Mouse (Mus musculus): ENCODE measurements around the gene Zswim1. TPM values are rescaled to one million over a fixed set of nuclear protein-coding genes. Genes with fewer than 3 reads are reported as not detected.
"Not testable (repeated sequence)": the region's sequence is repeated elsewhere in the genome, so short reads cannot be mapped to it uniquely, and the experiment has no call there.

Gene Zswim1
- polyA plus RNA-seq, 1 experiment from 2014 or later: 17.6 TPM

- no peaks in the 10 kb centered on the region for H3K27me3 ChIP-seq (ENCODE audit: control insufficient read depth, insufficient read depth, low read length)
- no peak overlapping the region for H3K4me3 ChIP-seq (ENCODE audit: low read depth, low read length)
- peaks cover 53% of the 10 kb centered on the region for H3K36me3 ChIP-seq (ENCODE audit: control insufficient read depth, insufficient read depth, low read length)
- no peak overlapping the region for H3K9ac ChIP-seq (replicated peaks; ENCODE audit: low read depth, low read length)
- 83% methylated on average over 4 of the region's 4 CpGs for whole genome bisulfite sequencing
- H3K27ac ChIP-seq (ENCODE audit: low read length): no peak overlapping the region
- ATAC-seq (ENCODE audit: insufficient number of reproducible peaks, insufficient read depth, low FRiP score, low read depth): no peak
- H3K4me1 ChIP-seq (ENCODE audit: control insufficient read depth, insufficient read depth, low read length): no peaks in the 10 kb centered on the region
- no peaks in the 10 kb centered on the region for H3K9me3 ChIP-seq (ENCODE audit: control insufficient read depth, low read depth, low read length)
- H3K4me2 ChIP-seq (replicated peaks; ENCODE audit: low read depth, low read length): no peak overlapping the region
These were observed 26.6 kb upstream of the Zswim1 start for GRCm38 (mm10) chr2:164795868-164796267.

GRCm38 (mm10) chr2:164798554-164798953, 23.9 kb upstream of the Zswim1 start:
- H3K4me3 ChIP-seq (ENCODE audit: low read depth, low read length); H3K9me3 ChIP-seq (ENCODE audit: control insufficient read depth, low read depth, low read length); H3K9ac ChIP-seq (replicated peaks; ENCODE audit: low read depth, low read length); H3K27ac ChIP-seq (ENCODE audit: low read length); H3K4me2 ChIP-seq (replicated peaks; ENCODE audit: low read depth, low read length); H3K4me1 ChIP-seq (ENCODE audit: control insufficient read depth, insufficient read depth, low read length); H3K27me3 ChIP-seq (ENCODE audit: control insufficient read depth, insufficient read depth, low read length); ATAC-seq (ENCODE audit: insufficient number of reproducible peaks, insufficient read depth, low FRiP score, low read depth): not testable (repeated sequence)
- H3K36me3 ChIP-seq (ENCODE audit: control insufficient read depth, insufficient read depth, low read length): peaks cover 30% of the 10 kb centered on the region
- 78% methylated on average over 6 of the region's 6 CpGs for WGBS

GRCm38 (mm10) chr2:164800252-164801004, 22.1 kb upstream of the Zswim1 start:
- no peak overlapping the region for H3K4me3 ChIP-seq (ENCODE audit: low read depth, low read length)
- peaks cover 20% of the 10 kb centered on the region for H3K36me3 ChIP-seq (ENCODE audit: control insufficient read depth, insufficient read depth, low read length)
- no peak overlapping the region for H3K27ac ChIP-seq (ENCODE audit: low read length)
- peaks cover 5% of the 10 kb centered on the region; the same call in 1 of the 2 replicates for H3K4me1 ChIP-seq (ENCODE audit: control insufficient read depth, insufficient read depth, low read length)
- H3K4me2 ChIP-seq (replicated peaks; ENCODE audit: low read depth, low read length): no peak overlapping the region
- 89% methylated on average over 13 of the region's 13 CpGs for WGBS
- H3K27me3 ChIP-seq (ENCODE audit: control insufficient read depth, insufficient read depth, low read length): no peaks in the 10 kb centered on the region
- no peak overlapping the region for H3K9ac ChIP-seq (replicated peaks; ENCODE audit: low read depth, low read length)
- H3K9me3 ChIP-seq (ENCODE audit: control insufficient read depth, low read depth, low read length): no peaks in the 10 kb centered on the region
- ATAC-seq (ENCODE audit: insufficient number of reproducible peaks, insufficient read depth, low FRiP score, low read depth): no peak

GRCm38 (mm10) chr2:164803201-164803920, 19.1 kb upstream of the Zswim1 start:
- H3K9ac ChIP-seq (replicated peaks; ENCODE audit: low read depth, low read length): peak overlapping the region; percentile 67; the same call in 1 of the 2 replicates
- H3K27ac ChIP-seq (ENCODE audit: low read length): no peak overlapping the region
- 90% methylated on average over 16 of the region's 16 CpGs for WGBS
- peaks cover 3% of the 10 kb centered on the region; the same call in 1 of the 2 replicates for H3K36me3 ChIP-seq (ENCODE audit: control insufficient read depth, insufficient read depth, low read length)
- peak overlapping the region; percentile 66; the same call in 1 of the 2 replicates for H3K4me2 ChIP-seq (replicated peaks; ENCODE audit: low read depth, low read length)
- peaks cover 7% of the 10 kb centered on the region; the same call in 1 of the 2 replicates for H3K4me1 ChIP-seq (ENCODE audit: control insufficient read depth, insufficient read depth, low read length)
- H3K27me3 ChIP-seq (ENCODE audit: control insufficient read depth, insufficient read depth, low read length): no peaks in the 10 kb centered on the region
- H3K4me3 ChIP-seq (ENCODE audit: low read depth, low read length): peak overlapping the region; percentile 62; the same call in 1 of the 2 replicates
- no peak for ATAC-seq (ENCODE audit: insufficient number of reproducible peaks, insufficient read depth, low FRiP score, low read depth)
- no peaks in the 10 kb centered on the region for H3K9me3 ChIP-seq (ENCODE audit: control insufficient read depth, low read depth, low read length)

GRCm38 (mm10) chr2:164803921-164804313, 18.6 kb upstream of the Zswim1 start:
- Histone ChIP-seq H3K4me2 (replicated peaks; ENCODE audit: low read depth, low read length) (peak overlapping the region; percentile 66), H3K27me3 (ENCODE audit: control insufficient read depth, insufficient read depth, low read length) (no peaks in the 10 kb centered on the region), H3K4me1 (ENCODE audit: control insufficient read depth, insufficient read depth, low read length) (peaks cover 7% of the 10 kb centered on the region; the same call in 1 of the 2 replicates), H3K9ac (replicated peaks; ENCODE audit: low read depth, low read length) (peak overlapping the region; percentile 67; the same call in 1 of the 2 replicates), H3K36me3 (ENCODE audit: control insufficient read depth, insufficient read depth, low read length) (peaks cover 5% of the 10 kb centered on the region; the same call in 1 of the 2 replicates), H3K4me3 (ENCODE audit: low read depth, low read length) (peak overlapping the region; percentile 62), H3K9me3 (ENCODE audit: control insufficient read depth, low read depth, low read length) (no peaks in the 10 kb centered on the region), H3K27ac (ENCODE audit: low read length) (no peak overlapping the region)
- WGBS: 23% methylated on average over 1 of the region's 1 CpGs
- no peak for ATAC-seq (ENCODE audit: insufficient number of reproducible peaks, insufficient read depth, low FRiP score, low read depth)

- peak within 1 kb of the TSS; percentile 67 for H3K9ac ChIP-seq (replicated peaks; ENCODE audit: low read depth, low read length)
- H3K9me3 ChIP-seq (ENCODE audit: control insufficient read depth, low read depth, low read length): no peaks in the 10 kb centered on the region
- peak within 1 kb of the TSS; percentile 66 for H3K4me2 ChIP-seq (replicated peaks; ENCODE audit: low read depth, low read length)
- peak; percentile 99 for ATAC-seq (ENCODE audit: insufficient number of reproducible peaks, insufficient read depth, low FRiP score, low read depth)
- peak within 1 kb of the TSS; percentile 62 for H3K4me3 ChIP-seq (ENCODE audit: low read depth, low read length)
- peak within 1 kb of the TSS; percentile 50 for H3K27ac ChIP-seq (ENCODE audit: low read length)
- H3K36me3 ChIP-seq (ENCODE audit: control insufficient read depth, insufficient read depth, low read length): peaks cover 8% of the 10 kb centered on the region; the same call in 1 of the 2 replicates
- H3K27me3 ChIP-seq (ENCODE audit: control insufficient read depth, insufficient read depth, low read length): no peaks in the 10 kb centered on the region
- under 1% methylated on average over 47 of the region's 47 CpGs for WGBS
- peaks cover 7% of the 10 kb centered on the region; the same call in 1 of the 2 replicates for H3K4me1 ChIP-seq (ENCODE audit: control insufficient read depth, insufficient read depth, low read length)
These were observed 17.8 kb upstream of the Zswim1 start, which contains the start of the genes Acot8 and Zswim3 for GRCm38 (mm10) chr2:164804533-164805331. Gene Acot8 (minus strand): TSS chr2:164804882. Gene Zswim3 (plus strand): TSS chr2:164805098.

GRCm38 (mm10) chr2:164805332-164805718, 17.2 kb upstream of the Zswim1 start:
- peaks cover 6% of the 10 kb centered on the region; the same call in 1 of the 2 replicates for H3K36me3 ChIP-seq (ENCODE audit: control insufficient read depth, insufficient read depth, low read length)
- H3K4me3 ChIP-seq (ENCODE audit: low read depth, low read length): peak overlapping the region; percentile 62
- peaks cover 7% of the 10 kb centered on the region; the same call in 1 of the 2 replicates for H3K4me1 ChIP-seq (ENCODE audit: control insufficient read depth, insufficient read depth, low read length)
- H3K27ac ChIP-seq (ENCODE audit: low read length): peak overlapping the region; percentile 30; the same call in 1 of the 2 replicates
- peak overlapping the region; percentile 66 for H3K4me2 ChIP-seq (replicated peaks; ENCODE audit: low read depth, low read length)
- ATAC-seq (ENCODE audit: insufficient number of reproducible peaks, insufficient read depth, low FRiP score, low read depth): peak; percentile 48; the same call in 1 of the 2 replicates
- no peaks in the 10 kb centered on the region for H3K27me3 ChIP-seq (ENCODE audit: control insufficient read depth, insufficient read depth, low read length)
- under 1% methylated on average over 21 of the region's 21 CpGs for WGBS
- H3K9me3 ChIP-seq (ENCODE audit: control insufficient read depth, low read depth, low read length): no peaks in the 10 kb centered on the region
- peak overlapping the region; percentile 49 for H3K9ac ChIP-seq (replicated peaks; ENCODE audit: low read depth, low read length)

Data from stomach, embryonic 14.5 days (tissue).